Mouse (Mus musculus) heart, postnatal 0 days (tissue): ENCODE results near the gene Camk2n1.

Experiments
- CTCF ChIP-seq: IDR thresholded peaks from 2 replicates; pipeline ENCODE4 v1.5.1; 2016; ENCODE audit warnings: antibody characterized with exemption, control low read depth, low read depth
- EP300 ChIP-seq: IDR thresholded peaks from 2 replicates; pipeline ENCODE4 v1.6.1; 2016; ENCODE audit warnings: antibody characterized with exemption, low read depth

- TF ChIP-seq CTCF = no peak
- TF ChIP-seq EP300 = no peak
Measured at GRCm38 (mm10) chr4:138414725-138415124, 39.4 kb upstream of the Camk2n1 start.
